Mouse (Mus musculus) erythroblast, embryonic 14.5 days (primary cell): Measurements from ENCODE around the gene H2-Q2.

Experiments used
- GATA1 ChIP-seq: IDR thresholded peaks from 2 replicates; pipeline ENCODE4 v1.6.1; 2012; ENCODE audit warnings: low read length, inconsistent platforms, mixed read lengths
- TAL1 ChIP-seq: IDR thresholded peaks from 3 replicates; pipeline ENCODE4 v1.6.1; 2012; ENCODE audit warnings: low read length, inconsistent platforms, mixed read lengths

DNA sequence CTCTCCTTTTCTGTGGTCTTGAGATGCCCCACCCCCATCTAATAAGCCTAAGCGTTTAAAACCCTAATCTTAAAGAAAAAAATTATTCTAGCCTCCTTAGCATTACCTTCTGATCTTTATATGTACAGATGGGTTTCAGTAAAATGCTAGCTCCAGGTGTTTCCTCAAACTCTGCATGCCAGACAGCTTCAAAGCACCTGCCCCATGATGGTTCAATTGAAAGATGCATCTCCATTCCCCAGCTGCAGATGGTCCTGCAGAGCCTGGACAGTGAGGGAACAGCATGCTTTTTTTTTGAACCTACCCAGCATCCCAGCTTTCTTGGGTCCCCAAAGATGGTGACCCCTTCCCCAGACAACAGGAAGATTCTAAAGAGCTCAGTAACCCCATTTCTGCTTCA lies 15.0 kb downstream of the H2-Q2 start:
- TF ChIP-seq TAL1 (no peak), GATA1 (no peak)
